Mouse (Mus musculus) neutrophil, adult 83 days (primary cell): ENCODE measurements around the gene Olfr1425. TPM values are rescaled to one million over a fixed set of nuclear protein-coding genes. Genes with fewer than 3 reads are reported as not detected.

Experiments used
- total RNA-seq, 2 experiments: library from RNA; stranded (reverse); gene quantifications; one replicate each; pipeline ENCODE4 v1.2.4; 2023

Gene Olfr1425
- total RNA-seq = not detected

DNA sequence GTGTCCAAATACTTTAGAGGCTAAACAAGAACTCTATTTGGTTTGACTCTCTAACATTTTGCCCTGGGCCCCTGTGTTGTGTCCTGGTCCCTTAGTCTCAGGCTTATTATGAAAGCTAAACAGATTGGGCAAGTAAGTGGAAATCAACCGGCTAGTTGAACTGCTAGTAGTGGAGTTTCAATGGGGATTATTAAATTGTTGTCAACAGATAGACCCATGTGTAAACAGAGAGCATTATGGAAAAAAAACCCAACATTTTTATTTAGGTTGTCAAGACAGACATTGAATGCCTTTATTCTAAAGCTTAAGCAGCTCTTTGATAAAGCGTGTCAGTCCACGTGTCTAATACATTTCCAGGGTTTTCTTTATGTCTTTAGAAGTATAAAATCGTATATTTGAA, at the start of gene Olfr1425:
Gene Olfr1425 (minus strand): TSS at position 101 of the 400 bp plus-strand sequence.

DNA sequence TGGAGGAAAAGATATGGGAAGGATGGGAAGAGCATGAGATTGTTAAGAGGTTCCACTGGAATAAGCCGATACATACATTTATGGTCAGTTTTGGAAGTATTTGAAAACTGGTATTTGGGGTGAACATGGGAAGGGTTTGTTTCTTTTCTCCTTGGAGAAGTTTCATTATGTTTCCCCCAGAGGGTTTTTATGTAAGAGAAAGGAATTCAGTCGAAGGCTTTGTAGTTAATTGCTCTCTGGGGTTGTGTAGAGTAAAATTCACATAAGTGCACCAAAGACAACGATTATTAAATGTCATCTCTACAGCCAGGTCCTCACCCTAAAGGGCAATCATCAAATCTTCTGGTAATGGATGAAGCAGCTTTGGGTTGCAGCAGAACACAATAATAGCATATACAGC, 45.6 kb upstream of the Olfr1425 start, which contains the start of gene Olfr76:
Gene Olfr76 (minus strand): TSS at position 101 of the 400 bp plus-strand sequence.

DNA sequence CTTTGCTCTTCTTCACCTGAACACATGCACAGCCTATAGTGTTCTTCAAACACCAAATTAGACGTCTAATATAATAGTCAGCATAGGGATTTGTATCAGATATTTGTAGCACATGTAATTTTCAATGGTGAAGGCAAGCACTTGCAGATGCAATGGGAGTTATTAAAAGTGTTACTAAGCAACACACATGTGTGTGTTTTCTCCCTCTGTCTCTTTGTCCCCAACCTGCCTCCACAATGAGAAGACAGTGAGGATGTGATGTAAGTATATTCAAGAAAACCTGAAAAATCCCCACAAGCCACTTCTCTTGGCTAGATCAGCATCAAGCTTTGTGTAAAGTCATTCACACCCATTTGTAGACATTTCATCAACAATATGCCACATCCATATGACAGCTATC, 38.3 kb upstream of the Olfr1425 start, which contains the start of gene Olfr1428:
Gene Olfr1428 (minus strand): TSS at position 101 of the 400 bp plus-strand sequence.

GRCm38 (mm10) chr19:12103234-12103633, 25.7 kb upstream of the Olfr1425 start, which contains the start of gene Olfr1427:
Olfr1427 (minus strand) TSS chr19:12103334.

DNA sequence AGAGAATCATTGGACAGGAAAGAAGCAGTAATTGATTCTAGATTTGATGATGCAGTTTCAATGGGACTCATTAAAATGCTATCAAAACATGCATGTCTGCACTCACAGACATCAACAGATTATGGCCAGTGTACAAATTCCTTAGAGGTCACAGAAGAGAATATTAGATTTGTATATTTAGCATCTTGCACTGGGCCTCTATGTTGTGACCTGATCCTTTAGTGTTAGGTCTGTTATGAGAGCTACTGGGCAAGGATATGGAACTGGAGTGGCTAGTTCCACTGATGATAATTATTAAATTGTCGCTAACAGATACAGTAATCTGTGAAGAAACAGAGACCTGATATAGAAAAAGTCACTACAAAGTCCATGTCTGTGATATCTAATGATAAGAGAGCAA, 14.4 kb upstream of the Olfr1425 start, which contains the start of gene Olfr1426:
Gene Olfr1426 (minus strand): TSS at position 101 of the 400 bp plus-strand sequence.

GRCm38 (mm10) chr19:12062582-12062981, 14.9 kb downstream of the Olfr1425 start, which contains the start of gene Olfr1424:
Olfr1424 (minus strand) TSS chr19:12062682.

DNA sequence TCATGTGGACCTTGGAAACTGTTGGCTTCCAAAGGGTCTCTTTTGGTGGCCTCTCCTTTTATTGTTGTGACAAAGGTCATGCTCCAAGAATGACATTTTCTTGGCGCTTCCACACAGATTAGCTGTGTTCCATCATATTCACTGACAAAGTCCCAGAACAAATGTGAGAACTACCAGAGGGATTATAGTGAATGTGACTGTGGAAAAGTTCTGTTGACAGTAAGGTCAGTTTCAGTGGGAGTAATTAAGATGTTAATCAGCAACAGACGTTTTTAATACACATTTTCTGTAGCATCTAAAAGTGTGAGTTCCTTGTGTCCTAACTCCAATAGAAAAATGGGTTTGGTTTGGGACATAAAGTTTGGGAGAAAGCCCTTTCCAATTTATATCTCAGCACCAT, 36.3 kb downstream of the Olfr1425 start, which contains the start of gene Olfr1423:
Gene Olfr1423 (minus strand): TSS at position 101 of the 400 bp plus-strand sequence.

Other genes with a start within 250 kb of the Olfr1425 start
- gene Olfr1417, start 238.5 kb downstream of the Olfr1425 start, total RNA-seq = not detected
- gene Olfr1418, start 216.7 kb downstream of the Olfr1425 start, total RNA-seq = not detected
- gene Olfr1419, start 202.6 kb downstream of the Olfr1425 start, total RNA-seq = not detected
- not detected for gene Olfr1420, start 191.2 kb downstream of the Olfr1425 start, total RNA-seq
- 10 to 100 TPM; 29.7 to 36.8 TPM for gene Patl1, start 165.3 kb downstream of the Olfr1425 start, total RNA-seq
- gene Osbp, start 111.8 kb downstream of the Olfr1425 start, total RNA-seq = 10 to 100 TPM; 44.2 to 44.7 TPM
- not detected for gene Olfr1423, start 36.4 kb downstream of the Olfr1425 start, total RNA-seq
- gene Olfr1424, start 15.0 kb downstream of the Olfr1425 start, total RNA-seq = not detected
- gene Olfr1426, start 14.3 kb upstream of the Olfr1425 start, total RNA-seq = not detected
- not detected for gene Olfr1427, start 25.6 kb upstream of the Olfr1425 start, total RNA-seq
- not detected for gene Olfr1428, start 38.2 kb upstream of the Olfr1425 start, total RNA-seq
- gene Olfr76, start 45.5 kb upstream of the Olfr1425 start, total RNA-seq = not detected
- gene Olfr1555-ps1, start 92.4 kb upstream of the Olfr1425 start, total RNA-seq = not detected
- gene Olfr1431, start 122.9 kb upstream of the Olfr1425 start, total RNA-seq = not detected
- gene Olfr1432, start 154.9 kb upstream of the Olfr1425 start, total RNA-seq = not detected
- not detected for gene Olfr262, start 163.9 kb upstream of the Olfr1425 start, total RNA-seq
- gene Olfr235, start 183.3 kb upstream of the Olfr1425 start, total RNA-seq = not detected
- not detected for gene Olfr1434, start 202.1 kb upstream of the Olfr1425 start, total RNA-seq
- not detected for gene Olfr1436, start 221.4 kb upstream of the Olfr1425 start, total RNA-seq
- gene Olfr1437, start 247.4 kb upstream of the Olfr1425 start, total RNA-seq = not detected